Mouse (Mus musculus) duodenum, adult 2 months (tissue): ENCODE results near the gene Olfr70. TPM values are rescaled to one million over a fixed set of nuclear protein-coding genes. Genes with fewer than 3 reads are reported as not detected.

Experiments
- polyA plus RNA-seq: library from polyadenylated mRNA; depleted of rRNA; stranded (reverse); fragments of >200 nt; gene quantifications from 2 replicates; pipeline ENCODE4 v1.2.3, GENCODE M21; 2012; ENCODE audit warnings: low replicate concordance; rRNA removed

Gene Olfr70
- not detected in 2 replicates for polyA plus RNA-seq

DNA sequence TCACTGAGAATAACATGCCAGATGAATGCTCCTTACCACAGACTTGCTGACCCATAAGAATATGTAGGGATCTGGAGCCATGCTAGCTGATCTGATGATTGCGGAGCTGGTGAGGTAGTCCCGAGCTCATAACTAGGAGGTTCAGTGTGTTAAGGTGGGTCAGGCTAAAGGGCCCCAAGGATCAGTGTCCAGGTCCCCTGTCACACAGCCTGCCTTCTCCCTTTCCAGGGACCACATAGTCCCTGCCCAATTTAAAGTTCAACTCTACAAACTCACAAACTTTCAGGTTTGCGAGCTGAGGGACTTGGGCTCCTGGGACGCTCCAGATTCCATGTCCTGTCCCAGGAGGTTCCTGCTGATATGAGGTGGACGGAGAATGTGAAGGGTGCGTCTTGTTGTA, at the start of gene Olfr70:
Gene Olfr70 (minus strand): TSS at position 101 of the 400 bp plus-strand sequence.

DNA sequence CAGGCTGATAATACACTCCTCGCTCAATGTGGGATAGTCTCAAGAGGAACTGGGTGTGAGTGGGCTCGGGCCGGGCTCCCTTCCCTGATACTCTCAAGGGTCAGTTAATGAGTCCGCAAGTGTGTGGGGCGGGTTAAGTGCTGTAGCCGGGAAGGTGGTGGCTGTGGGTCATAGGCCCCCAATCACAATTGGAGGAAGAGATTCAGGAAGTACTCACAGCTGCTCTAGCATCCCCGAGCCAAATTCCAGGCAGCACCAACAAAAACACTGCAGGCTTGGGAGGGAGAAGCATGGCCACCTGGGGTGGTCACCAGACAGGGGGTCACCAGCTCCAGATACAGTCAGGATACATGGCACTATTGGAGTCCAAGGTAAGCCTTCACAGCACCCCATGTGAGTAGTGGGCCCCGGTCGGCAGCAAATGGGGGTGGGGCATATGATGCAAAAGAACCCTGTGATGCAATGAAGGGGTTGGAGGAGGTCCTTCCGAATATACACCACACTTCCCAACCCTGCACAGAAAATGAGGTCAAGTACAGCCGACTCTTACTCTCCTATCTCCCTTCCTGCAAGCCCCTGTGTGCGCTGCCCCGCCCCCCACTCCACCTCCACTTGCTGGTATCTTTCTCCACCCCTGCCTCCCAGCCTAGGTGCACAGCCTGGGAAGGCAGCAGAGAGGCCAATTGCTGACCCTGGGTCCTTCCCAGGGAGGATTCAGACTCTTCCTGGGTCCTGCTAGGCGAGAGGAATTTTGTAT, 29.4 kb upstream of the Olfr70 start, which contains the start of gene Spaar:
Gene Spaar (plus strand): TSS at position 241 of the 757 bp plus-strand sequence.

DNA sequence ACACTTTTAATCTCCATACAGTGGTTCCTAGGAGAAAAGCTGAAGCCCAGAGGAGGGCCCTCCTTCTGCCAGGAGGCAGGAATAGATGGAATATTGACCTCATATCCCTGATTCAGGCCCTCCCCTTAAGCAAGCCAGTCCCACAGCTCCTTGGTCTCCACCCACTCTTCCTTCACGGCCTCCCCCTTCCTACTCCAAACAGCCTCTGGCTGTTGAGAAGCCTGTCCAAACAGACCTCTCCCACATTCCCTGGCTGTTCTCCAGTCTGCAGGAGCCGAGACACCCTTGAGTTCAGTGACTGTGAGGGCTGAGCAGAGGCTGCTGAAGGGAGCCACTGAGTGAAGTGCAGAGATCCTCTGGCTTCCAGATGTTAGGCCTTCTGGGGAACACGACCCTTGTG, 26.4 kb upstream of the Olfr70 start, which contains the start of gene Hrct1:
Gene Hrct1 (plus strand): TSS at position 194 of the 400 bp plus-strand sequence.

DNA sequence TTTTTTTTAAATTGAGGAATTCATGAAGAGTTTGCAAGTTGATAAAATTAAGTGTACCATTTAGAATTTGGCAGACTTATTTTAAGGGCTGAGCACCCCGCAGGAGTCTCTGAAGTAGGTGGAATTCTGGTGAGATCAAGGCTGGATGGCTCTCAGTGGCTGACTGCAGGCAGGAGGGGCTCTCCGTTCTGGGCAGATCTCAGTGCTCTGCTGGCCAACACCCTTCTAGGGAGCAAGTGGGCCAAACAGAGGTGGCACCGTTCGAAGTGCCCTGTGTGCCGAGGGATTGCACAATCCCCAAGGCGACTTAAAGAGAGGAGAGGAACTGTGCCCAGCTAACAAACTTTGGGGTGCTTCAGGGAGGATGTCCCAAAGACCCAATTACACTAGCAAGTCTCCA, 9.3 kb upstream of the Olfr70 start, which contains the start of gene Olfr71:
Gene Olfr71 (minus strand): TSS at position 387 of the 400 bp plus-strand sequence.

DNA sequence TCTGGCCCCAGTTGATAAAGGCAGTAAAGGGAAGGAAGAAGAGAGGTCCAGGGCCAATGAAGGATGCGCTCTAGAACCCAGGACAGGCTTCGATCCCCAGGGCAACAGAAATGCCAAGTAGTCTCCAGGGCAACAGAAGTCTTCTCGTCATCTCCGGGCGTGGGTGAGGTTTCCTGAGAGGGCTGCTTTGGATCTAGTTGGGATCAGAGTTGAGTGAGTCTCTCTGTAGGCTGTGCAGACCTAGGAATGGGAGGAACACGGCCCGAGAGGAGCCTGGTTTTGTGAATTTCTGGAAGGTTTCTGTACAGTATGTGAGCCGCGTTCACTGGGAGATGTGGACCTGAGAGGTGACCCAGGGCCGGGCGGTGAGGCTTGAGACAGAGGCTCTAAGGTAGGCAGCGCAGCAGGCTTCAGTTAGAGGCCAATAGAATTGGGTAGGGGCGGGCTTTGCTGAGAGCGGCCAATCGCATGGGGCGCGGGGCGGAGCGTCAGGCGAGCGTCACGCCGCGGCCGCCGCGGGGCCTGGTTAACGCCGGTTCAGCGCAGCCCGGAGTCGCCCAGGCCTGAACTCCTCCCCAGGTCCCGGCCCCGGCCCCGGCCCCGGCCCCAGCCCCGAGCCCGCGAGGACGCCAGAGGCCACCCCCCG, 31.7 kb downstream of the Olfr70 start, which contains the start of the genes Tmem8b and Fam221b:
Gene Tmem8b (plus strand): TSS at position 190 of the 646 bp plus-strand sequence.
Gene Fam221b (minus strand): TSS at position 364 of the 646 bp plus-strand sequence.

DNA sequence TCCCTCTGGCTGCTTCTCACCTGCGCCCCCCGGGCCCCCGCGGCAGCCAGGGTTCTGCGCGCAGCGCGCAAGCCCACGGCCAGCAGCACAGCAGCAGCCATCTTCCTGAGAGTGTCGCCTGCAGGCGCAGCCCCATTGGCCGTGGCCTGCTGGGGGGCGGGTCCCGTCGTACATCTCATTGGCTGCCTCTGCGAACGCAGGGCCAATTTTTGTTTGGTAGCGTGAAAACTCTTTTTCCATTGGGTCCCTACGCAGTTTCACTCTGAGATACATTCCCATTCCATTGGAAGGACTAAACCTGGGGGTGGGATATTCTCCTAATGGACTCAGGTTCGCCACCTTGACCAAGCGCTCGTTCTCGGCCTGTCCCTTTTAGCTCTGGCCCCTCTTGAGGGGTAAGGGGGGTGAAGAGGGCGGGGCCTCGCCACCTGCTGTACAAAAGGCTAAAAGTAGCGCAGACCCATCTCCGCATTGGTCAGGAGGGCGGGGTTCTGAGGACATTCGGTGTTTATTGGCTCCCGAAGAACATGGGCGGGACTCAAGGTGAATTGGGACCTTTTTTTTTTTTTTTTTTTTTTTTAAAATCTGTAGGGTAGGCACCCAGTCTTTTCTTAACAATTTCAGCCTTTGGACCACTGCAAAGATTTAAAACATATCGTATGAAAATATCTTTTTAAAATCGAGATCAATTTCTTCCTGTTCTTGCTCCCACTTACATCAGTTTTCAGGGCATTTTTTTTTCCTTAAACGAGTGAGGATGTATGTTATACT, 44.1 kb downstream of the Olfr70 start, which contains the start of gene Hint2:
Gene Hint2 (minus strand): TSS at position 128 of the 771 bp plus-strand sequence.

DNA sequence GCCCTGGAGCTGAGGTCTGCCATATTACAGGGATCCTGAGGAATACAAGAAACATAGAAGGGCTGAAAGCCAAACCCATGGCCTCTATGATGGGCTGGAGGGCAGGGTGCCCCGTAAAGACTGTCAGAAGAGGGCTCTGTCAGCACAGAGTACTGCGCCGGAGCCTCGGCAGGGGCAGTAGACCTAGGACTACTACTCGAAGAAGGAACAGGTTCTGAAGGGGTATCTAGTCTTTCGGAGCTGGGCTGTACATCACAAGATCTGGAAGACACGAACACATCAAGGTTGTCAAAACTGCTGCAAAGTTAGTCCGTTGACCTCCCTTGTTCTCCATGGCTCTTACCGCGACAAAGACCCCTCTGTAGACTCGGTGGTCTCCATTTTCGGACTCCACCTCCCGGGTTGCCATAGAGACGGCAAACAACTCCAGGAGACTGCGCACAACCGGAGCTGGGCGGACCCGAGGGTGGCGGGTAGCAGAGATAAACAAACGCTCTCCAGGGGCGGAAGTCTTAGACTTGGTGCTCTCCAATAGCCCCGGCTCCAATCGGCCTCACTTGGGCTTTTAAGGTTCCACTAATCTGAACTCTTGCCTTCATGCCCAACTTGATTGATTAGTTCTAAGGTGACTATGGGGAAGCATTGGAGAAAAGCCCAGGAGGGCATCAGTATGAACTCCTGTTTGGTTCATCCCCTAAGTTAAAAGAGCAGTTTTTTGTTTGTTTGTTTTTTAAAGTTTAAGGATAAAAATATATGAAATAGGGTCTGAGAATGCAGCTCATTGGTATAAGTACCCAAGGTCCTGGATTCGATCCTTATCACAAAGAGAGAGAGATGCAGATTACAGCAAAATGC, 47.2 kb downstream of the Olfr70 start, which contains the start of gene Spag8:
Gene Spag8 (minus strand): TSS at position 434 of the 855 bp plus-strand sequence.

Other genes with a start within 250 kb of the Olfr70 start
- gene Cd72, start 246.2 kb downstream of the Olfr70 start, polyA plus RNA-seq: 2.3 and 3.4 TPM in 2 replicates
- gene Sit1, start 217.1 kb downstream of the Olfr70 start, polyA plus RNA-seq: 1.0 and 1.3 TPM in 2 replicates
- 470 and 876 TPM in 2 replicates for gene Ccdc107, start 207.9 kb downstream of the Olfr70 start, polyA plus RNA-seq
- 41.0 and 46.8 TPM in 2 replicates for gene Arhgef39, start 201.1 kb downstream of the Olfr70 start, polyA plus RNA-seq
- gene Car9, start 193.8 kb downstream of the Olfr70 start, polyA plus RNA-seq: 55.7 and 182 TPM in 2 replicates
- gene Tpm2, start 177.0 kb downstream of the Olfr70 start, polyA plus RNA-seq: 26.4 and 45.4 TPM in 2 replicates
- 123 and 169 TPM in 2 replicates for gene Creb3, start 138.5 kb downstream of the Olfr70 start, polyA plus RNA-seq
- 45.3 and 46.9 TPM in 2 replicates for gene Tln1, start 138.1 kb downstream of the Olfr70 start, polyA plus RNA-seq
- 27.0 and 43.1 TPM in 2 replicates for gene Rgp1, start 122.1 kb downstream of the Olfr70 start, polyA plus RNA-seq
- 6.5 and 8.3 TPM in 2 replicates for gene Gba2, start 121.9 kb downstream of the Olfr70 start, polyA plus RNA-seq
- gene Msmp, start 116.3 kb downstream of the Olfr70 start, polyA plus RNA-seq: 0.26 TPM in 1 of 2 replicates, not detected in the other
- gene Npr2, start 68.9 kb downstream of the Olfr70 start, polyA plus RNA-seq: 4.7 and 10.2 TPM in 2 replicates
- gene Spag8, start 47.2 kb downstream of the Olfr70 start, polyA plus RNA-seq: 0.52 and 0.68 TPM in 2 replicates
- gene Hint2, start 44.3 kb downstream of the Olfr70 start, polyA plus RNA-seq: 62.8 and 89.1 TPM in 2 replicates
- gene Tmem8b, start 31.8 kb downstream of the Olfr70 start, polyA plus RNA-seq: 4.5 and 6.5 TPM in 2 replicates
- not detected in 2 replicates for gene Fam221b, start 31.7 kb downstream of the Olfr70 start, polyA plus RNA-seq
- gene Olfr71, start 9.4 kb upstream of the Olfr70 start, polyA plus RNA-seq: not detected in 2 replicates
- 2.7 and 2.8 TPM in 2 replicates for gene Hrct1, start 26.4 kb upstream of the Olfr70 start, polyA plus RNA-seq
- gene Spaar, start 29.2 kb upstream of the Olfr70 start, polyA plus RNA-seq: 0.65 and 0.94 TPM in 2 replicates
- gene Olfr159, start 70.2 kb upstream of the Olfr70 start, polyA plus RNA-seq: not detected in 2 replicates
- gene Olfr156, start 123.1 kb upstream of the Olfr70 start, polyA plus RNA-seq: not detected in 2 replicates
- gene Olfr157, start 139.4 kb upstream of the Olfr70 start, polyA plus RNA-seq: not detected in 2 replicates
- gene Olfr155, start 150.8 kb upstream of the Olfr70 start, polyA plus RNA-seq: not detected in 2 replicates
- 1.3 and 3.3 TPM in 2 replicates for gene Reck, start 174.7 kb upstream of the Olfr70 start, polyA plus RNA-seq